Mouse (Mus musculus): ENCODE measurements around the gene Gpr153. TPM values are rescaled to one million over a fixed set of nuclear protein-coding genes. Genes with fewer than 3 reads are reported as not detected.
A peak's percentile ranks its signal among the peaks of the same experiment; 100 is the strongest.

The Gpr153 gene
- total and polyA plus RNA-seq, 3 experiments = 0.30 to 1.4 (median 0.70) TPM

DNA sequence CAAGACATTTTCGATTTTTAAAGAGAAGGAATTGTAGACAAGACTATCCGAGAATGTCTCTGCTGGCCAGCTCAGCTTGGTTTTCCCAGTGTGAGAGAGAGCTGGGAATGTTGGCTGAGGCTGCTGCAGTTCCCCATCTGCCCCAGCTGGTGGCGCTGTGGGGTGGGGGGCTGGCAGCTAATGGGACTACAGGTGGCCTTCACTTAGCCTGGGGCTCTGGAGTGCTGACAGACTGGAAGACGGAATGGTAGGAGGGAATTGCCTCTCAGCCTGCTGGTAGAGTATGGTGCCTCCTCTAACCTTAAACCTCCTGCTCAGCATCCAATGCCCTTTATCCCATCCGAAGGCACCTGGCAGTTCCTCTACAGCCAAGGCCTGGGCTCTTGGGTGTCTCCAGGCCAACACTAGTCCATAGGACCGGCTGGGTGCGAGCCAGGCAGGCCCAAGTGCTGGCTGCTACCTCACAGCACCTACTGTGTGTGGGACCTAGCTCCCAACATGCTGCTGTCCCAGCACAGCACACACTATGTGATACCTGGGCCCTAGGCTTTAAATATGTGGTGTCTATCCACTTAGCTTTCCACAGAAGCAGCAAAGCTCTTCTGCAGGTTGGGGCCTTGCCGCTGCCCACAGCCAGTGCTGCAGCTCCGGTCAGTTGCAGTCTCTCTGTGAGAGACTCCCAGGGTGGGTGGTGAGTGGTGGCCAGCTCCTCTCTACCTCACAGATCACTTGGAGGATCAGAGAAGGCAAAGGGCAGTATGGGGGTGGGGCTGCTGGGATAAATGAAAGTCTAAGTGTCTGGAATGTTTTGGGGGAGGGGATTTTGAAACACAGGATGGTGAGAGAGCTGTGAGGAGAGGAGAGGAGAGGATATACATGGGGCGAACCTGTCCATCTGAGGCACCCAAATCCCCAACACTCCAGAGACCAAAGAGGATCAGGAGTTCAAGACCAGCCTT, 2.6 kb downstream of the Gpr153 start:
- peaks cover 2% of the 10 kb centered on the region for H3K9me3 ChIP-seq (replicated peaks; ENCODE audit: low read length)
- H3K36me3 ChIP-seq (replicated peaks in 1 of 2; ENCODE audit: control insufficient read depth in 1 of 2, insufficient read depth in 1 of 2, low read length in 1 of 2) = peaks cover 0 to 16% of the 10 kb centered on the region in 2 experiments
- dilution Hi-C loops (cut with MboI; ENCODE audit: extremely low pct_ligation_motif_present, extremely low pct_unique_long_range_greater_than_20kb, low sequenced_read_pairs) (no loop called here), in situ Hi-C loops (cut with MboI; ENCODE audit: low pct_ligation_motif_present, low pct_unique_long_range_greater_than_20kb, low sequenced_read_pairs) (loop anchor here (25.0 kb wide), 1 partner anchor 1836 kb away; no protein-coding TSS in a partner anchor)
- no peak overlapping the region for H3K4me3 ChIP-seq (replicated peaks in 1 of 3; ENCODE audit: low read depth in 2 of 3, low read length in 2 of 3, poor library complexity in 1 of 3)
- H3K79me2 ChIP-seq (replicated peaks; ENCODE audit: control insufficient read depth, extremely low read depth, insufficient read depth, poor library complexity, severe bottlenecking) = no peaks in the 10 kb centered on the region
- no peak overlapping the region for H3K9ac ChIP-seq (ENCODE audit: insufficient read depth, low read depth)
- H3K27me3 ChIP-seq (replicated peaks) = peaks cover 2% of the 10 kb centered on the region
- TF ChIP-seq TCF12 (IDR thresholded peaks at IDR 0.05; ENCODE audit: low read depth, low read length) (no peak), ETS1 (conservative IDR thresholded peaks at IDR 0.05; ENCODE audit: low read depth, low read length) (no peak), ZMIZ1 (IDR thresholded peaks at IDR 0.05; ENCODE audit: low read depth, low read length) (no peak), MAZ (IDR thresholded peaks at IDR 0.05; ENCODE audit: low read depth, low read length) (no peak), JUND (conservative IDR thresholded peaks at IDR 0.05; ENCODE audit: low read depth, low read length) (no peak), CTCF (conservative IDR thresholded peaks at IDR 0.05 in 1 of 2, IDR thresholded peaks at IDR 0.05 in 1 of 2; ENCODE audit: low read depth in 2 of 2, low read length in 2 of 2) (peak in 1 of 2 experiments; percentile 51; a peak in 3 of 4 replicates)
- H3K4me1 ChIP-seq (ENCODE audit: control insufficient read depth in 1 of 2, insufficient read depth in 2 of 2) = peaks cover 18 to 22% of the 10 kb centered on the region in 2 experiments
- no peak for DNase-seq (ENCODE audit: extremely low read depth)
- no peak overlapping the region for H3K27ac ChIP-seq (ENCODE audit: insufficient read depth, low read depth)
- H3K4me2 ChIP-seq (ENCODE audit: insufficient read depth, low read depth, poor library complexity, severe bottlenecking) = no peak overlapping the region

DNA sequence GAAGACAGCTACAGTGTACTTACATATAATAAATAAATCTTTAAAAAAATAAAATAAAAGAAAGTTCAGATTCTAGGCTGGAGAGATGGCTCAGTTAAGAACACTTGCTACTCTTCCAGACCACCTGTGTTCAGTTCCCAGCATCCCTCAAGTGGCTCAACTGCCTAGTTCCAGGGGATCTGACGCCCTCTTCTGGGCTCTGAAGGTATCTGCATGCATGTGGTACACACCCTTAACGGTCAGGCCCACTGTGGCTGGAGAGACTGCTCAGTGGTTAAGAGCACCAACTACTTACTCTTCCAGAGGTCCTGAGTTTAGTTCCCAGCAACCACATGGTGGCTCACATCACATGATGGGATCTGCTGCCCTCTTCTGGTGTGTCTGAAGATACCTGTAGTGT, 3.9 kb downstream of the Gpr153 start:
- Histone ChIP-seq H3K36me3 (replicated peaks in 1 of 2; ENCODE audit: control insufficient read depth in 1 of 2, insufficient read depth in 1 of 2, low read length in 1 of 2) (peaks cover 0 to 16% of the 10 kb centered on the region in 2 experiments), H3K4me3 (replicated peaks in 1 of 3; ENCODE audit: low read depth in 2 of 3, low read length in 2 of 3, poor library complexity in 1 of 3) (no peak overlapping the region), H3K27me3 (replicated peaks) (peaks cover 11% of the 10 kb centered on the region), H3K4me2 (ENCODE audit: insufficient read depth, low read depth, poor library complexity, severe bottlenecking) (no peak overlapping the region), H3K27ac (ENCODE audit: insufficient read depth, low read depth) (no peak overlapping the region), H3K79me2 (replicated peaks; ENCODE audit: control insufficient read depth, extremely low read depth, insufficient read depth, poor library complexity, severe bottlenecking) (no peaks in the 10 kb centered on the region), H3K4me1 (ENCODE audit: control insufficient read depth in 1 of 2, insufficient read depth in 2 of 2) (peaks cover 11 to 18% of the 10 kb centered on the region in 2 experiments), H3K9ac (ENCODE audit: insufficient read depth, low read depth) (no peak overlapping the region), H3K9me3 (replicated peaks; ENCODE audit: low read length) (peaks cover 2% of the 10 kb centered on the region)
- dilution Hi-C loops (cut with MboI; ENCODE audit: extremely low pct_ligation_motif_present, extremely low pct_unique_long_range_greater_than_20kb, low sequenced_read_pairs) = no loop called here
- peak in 1 of 2 experiments; percentile 35; a peak in 2 of 4 replicates for TF ChIP-seq CTCF (conservative IDR thresholded peaks at IDR 0.05 in 1 of 2, IDR thresholded peaks at IDR 0.05 in 1 of 2; ENCODE audit: low read depth in 2 of 2, low read length in 2 of 2)
- no peak for TF ChIP-seq ZKSCAN1 (IDR thresholded peaks at IDR 0.05; ENCODE audit: borderline replicate concordance, low read depth, low read length)
- in situ Hi-C loops (cut with MboI; ENCODE audit: low pct_ligation_motif_present, low pct_unique_long_range_greater_than_20kb, low sequenced_read_pairs) = loop anchor here (25.0 kb wide), 1 partner anchor 1834 kb away; no protein-coding TSS in a partner anchor
- no peak for DNase-seq (ENCODE audit: extremely low read depth)

GRCm38 (mm10) chr4:152278986-152279385, 5.0 kb downstream of the Gpr153 start:
- TF ChIP-seq MAZ (IDR thresholded peaks at IDR 0.05; ENCODE audit: low read depth, low read length) (no peak), IRF4 (IDR thresholded peaks at IDR 0.05; ENCODE audit: low read depth, low read length) (no peak), E2F4 (IDR thresholded peaks at IDR 0.05; ENCODE audit: insufficient replicate concordance, low read depth, low read length) (no peak), ZKSCAN1 (IDR thresholded peaks at IDR 0.05; ENCODE audit: borderline replicate concordance, low read depth, low read length) (no peak), ETS1 (conservative IDR thresholded peaks at IDR 0.05; ENCODE audit: low read depth, low read length) (no peak)
- Histone ChIP-seq H3K27me3 (replicated peaks) (peaks cover 20% of the 10 kb centered on the region), H3K4me1 (ENCODE audit: control insufficient read depth in 1 of 2, insufficient read depth in 2 of 2) (peaks cover 9 to 15% of the 10 kb centered on the region in 2 experiments), H3K4me2 (ENCODE audit: insufficient read depth, low read depth, poor library complexity, severe bottlenecking) (no peak overlapping the region), H3K4me3 (replicated peaks in 1 of 3; ENCODE audit: low read depth in 2 of 3, low read length in 2 of 3, poor library complexity in 1 of 3) (no peak overlapping the region), H3K79me2 (replicated peaks; ENCODE audit: control insufficient read depth, extremely low read depth, insufficient read depth, poor library complexity, severe bottlenecking) (no peaks in the 10 kb centered on the region), H3K36me3 (replicated peaks in 1 of 2; ENCODE audit: control insufficient read depth in 1 of 2, insufficient read depth in 1 of 2, low read length in 1 of 2) (peaks cover 0 to 16% of the 10 kb centered on the region in 2 experiments), H3K9me3 (replicated peaks; ENCODE audit: low read length) (peaks cover 5% of the 10 kb centered on the region), H3K27ac (ENCODE audit: insufficient read depth, low read depth) (no peak overlapping the region), H3K9ac (ENCODE audit: insufficient read depth, low read depth) (no peak overlapping the region)
- dilution Hi-C loops (cut with MboI; ENCODE audit: extremely low pct_ligation_motif_present, extremely low pct_unique_long_range_greater_than_20kb, low sequenced_read_pairs) = no loop called here
- DNase-seq (ENCODE audit: extremely low read depth) = no peak
- in situ Hi-C loops (cut with MboI; ENCODE audit: low pct_ligation_motif_present, low pct_unique_long_range_greater_than_20kb, low sequenced_read_pairs) = loop anchor here (25.0 kb wide), 1 partner anchor 1833 kb away; no protein-coding TSS in a partner anchor

Measured in CH12.LX (cell line).